Mouse (Mus musculus) CD8-positive naive resting alpha-beta T cell, adult 57 days (primary cell): ENCODE results near the gene Rdh16f1. TPM values are rescaled to one million over a fixed set of nuclear protein-coding genes. Genes with fewer than 3 reads are reported as not detected.

ENCODE experiments used
- total RNA-seq: library from RNA; stranded (reverse); gene quantifications from one replicate; pipeline ENCODE4 v1.2.4, GENCODE M21; 2023

Rdh16f1 gene
- 0.49 TPM for total RNA-seq

DNA sequence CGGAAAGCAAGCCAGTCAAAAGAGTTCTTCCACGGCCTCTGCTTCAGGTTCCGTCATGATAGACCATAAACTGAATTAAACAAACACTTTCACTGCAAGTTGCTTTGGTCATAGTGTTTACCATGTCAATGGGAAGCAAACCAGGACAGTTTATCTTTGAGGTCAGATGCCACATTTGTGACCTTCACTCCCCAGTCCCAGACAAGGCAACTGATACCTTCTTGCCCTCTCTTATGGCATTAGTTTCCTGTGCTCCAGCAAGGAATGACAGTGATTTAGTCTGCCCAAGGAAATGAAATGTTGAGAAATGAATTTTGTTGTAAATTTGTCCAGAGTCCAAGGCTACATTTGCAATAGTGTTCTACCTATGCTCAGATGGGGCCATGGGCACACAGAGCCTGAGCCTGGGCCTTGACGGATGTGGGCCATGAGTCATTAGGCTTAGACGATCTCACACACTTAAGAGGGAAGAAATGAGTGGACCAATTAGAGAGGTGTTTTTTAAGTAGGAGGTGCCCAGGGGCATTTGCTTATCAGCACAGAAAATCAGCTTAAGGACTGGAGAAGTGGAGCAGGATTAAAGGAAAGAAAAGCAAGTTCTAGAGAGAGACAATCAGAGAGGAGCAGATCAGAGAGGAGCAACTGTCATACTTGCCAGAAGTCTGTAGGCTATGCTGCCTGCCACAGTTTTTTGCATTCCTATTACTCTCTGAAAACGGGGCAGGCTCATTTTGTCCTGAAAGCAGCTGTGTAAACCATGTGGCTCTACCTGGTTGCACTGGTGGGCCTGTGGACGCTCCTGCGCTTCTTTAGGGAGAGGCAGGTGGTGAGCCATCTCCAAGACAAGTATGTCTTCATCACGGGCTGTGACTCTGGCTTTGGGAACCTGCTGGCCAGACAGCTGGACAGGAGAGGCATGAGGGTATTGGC, at the start of gene Rdh16f1, which contains the start of gene Rdh1:
Gene Rdh16f1, plus strand, starts transcription at position 607 of the 930 bp plus-strand sequence.
Gene Rdh1, plus strand, starts transcription at position 541 of the 930 bp plus-strand sequence.

DNA sequence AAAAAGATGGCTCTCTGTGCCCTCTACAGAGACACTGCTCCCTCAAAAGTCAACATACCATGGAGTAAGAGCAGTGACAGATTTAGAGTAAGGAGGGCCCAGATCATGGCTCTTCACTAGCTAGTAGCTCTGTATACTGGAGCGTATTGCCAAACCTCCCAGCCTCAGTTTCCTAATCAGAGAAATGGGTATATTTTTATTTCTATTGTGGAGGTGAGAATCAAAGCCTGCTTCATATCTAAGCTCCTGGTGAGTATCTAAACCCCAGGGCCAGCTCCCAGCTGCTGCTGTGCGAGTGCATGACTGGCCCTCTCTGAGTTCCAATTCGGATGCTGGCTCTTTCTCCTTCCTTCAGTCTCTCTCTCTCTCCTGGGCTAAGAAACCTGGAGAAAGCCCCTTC, 35.4 kb upstream of the Rdh16f1 start, which contains the start of gene Tac2:
Gene Tac2, plus strand, starts transcription at position 301 of the 400 bp plus-strand sequence.

GRCm38 (mm10) chr10:127739083-127739660, 20.4 kb upstream of the Rdh16f1 start, which contains the start of gene Zbtb39:
Gene Zbtb39 (plus strand): TSS chr10:127739538.

GRCm38 (mm10) chr10:127751548-127751947, 8.0 kb upstream of the Rdh16f1 start, which contains the start of gene Gpr182:
Gene Gpr182 (minus strand): TSS chr10:127751732.

DNA sequence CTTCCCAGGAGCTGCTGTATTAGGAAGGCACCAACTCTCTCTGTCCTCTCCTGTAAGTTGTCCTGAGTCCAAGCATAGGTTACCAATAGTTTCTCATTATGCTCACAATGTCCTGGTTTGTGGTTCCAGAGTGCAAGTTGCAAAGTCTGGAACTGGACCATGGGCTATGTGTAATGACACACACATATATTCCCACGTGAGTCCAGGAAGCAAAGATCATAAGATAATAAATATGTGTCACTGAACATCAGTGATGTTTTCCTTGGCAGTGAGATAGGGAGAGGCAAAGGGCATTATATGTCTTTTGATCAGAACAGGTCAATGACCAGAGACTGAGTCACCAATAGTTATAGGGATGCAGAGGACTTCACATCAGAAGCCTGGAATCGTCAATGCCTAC, 16.4 kb downstream of the Rdh16f1 start, which contains the start of gene Rdh9:
Gene Rdh9, plus strand, starts transcription at position 376 of the 400 bp plus-strand sequence.

DNA sequence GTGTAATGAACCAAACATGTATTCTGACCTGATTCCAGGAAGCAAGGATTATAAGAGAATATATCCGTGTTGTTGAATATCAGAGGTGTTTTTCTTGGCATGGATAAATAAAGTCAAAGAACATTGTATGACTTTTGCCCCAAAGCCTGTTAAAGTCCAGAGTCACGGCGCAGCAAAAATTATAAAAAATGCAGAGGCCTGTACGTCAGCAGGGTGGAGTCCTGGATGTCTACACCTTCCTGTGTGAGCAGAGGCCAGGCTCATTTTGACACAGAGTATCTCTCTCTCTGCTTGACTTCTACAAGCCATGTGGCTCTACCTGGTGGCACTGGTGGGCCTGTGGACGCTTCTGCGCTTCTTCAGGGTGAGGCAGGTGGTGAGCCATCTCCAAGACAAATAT, 41.3 kb downstream of the Rdh16f1 start, which contains the start of gene Rdh16:
Gene Rdh16, plus strand, starts transcription at position 262 of the 400 bp plus-strand sequence.

Other genes starting within 250 kb of the Rdh16f1 start
- gene Ndufa4l2, start 244.8 kb upstream of the Rdh16f1 start, total RNA-seq, result not detected
- gene Shmt2, start 237.3 kb upstream of the Rdh16f1 start, total RNA-seq, result 117 TPM
- gene Nxph4, start 225.2 kb upstream of the Rdh16f1 start, total RNA-seq, result not detected
- 3.0 TPM for gene Lrp1, start 138.6 kb upstream of the Rdh16f1 start, total RNA-seq
- 202 TPM for gene Stat6, start 116.8 kb upstream of the Rdh16f1 start, total RNA-seq
- 7.8 TPM for gene Nemp1, start 92.9 kb upstream of the Rdh16f1 start, total RNA-seq
- gene Nab2, start 91.2 kb upstream of the Rdh16f1 start, total RNA-seq, result 42.3 TPM
- 0.43 TPM for gene Myo1a, start 54.6 kb upstream of the Rdh16f1 start, total RNA-seq
- not detected for gene Tac2, start 35.3 kb upstream of the Rdh16f1 start, total RNA-seq
- gene Zbtb39, start 20.2 kb upstream of the Rdh16f1 start, total RNA-seq, result 11.4 TPM
- not detected for gene Gpr182, start 8.1 kb upstream of the Rdh16f1 start, total RNA-seq
- gene Rdh1, start 66 bp upstream of the Rdh16f1 start, total RNA-seq, result 0.40 TPM
- gene Rdh9, start 16.6 kb downstream of the Rdh16f1 start, total RNA-seq, result not detected
- gene Rdh16, start 41.4 kb downstream of the Rdh16f1 start, total RNA-seq, result not detected
- not detected for gene Rdh19, start 90.1 kb downstream of the Rdh16f1 start, total RNA-seq
- not detected for gene Rdh16f2, start 106.7 kb downstream of the Rdh16f1 start, total RNA-seq
- not detected for gene Rdh7, start 129.0 kb downstream of the Rdh16f1 start, total RNA-seq
- gene Sdr9c7, start 138.7 kb downstream of the Rdh16f1 start, total RNA-seq, result not detected
- not detected for gene Hsd17b6, start 247.8 kb downstream of the Rdh16f1 start, total RNA-seq